Mouse (Mus musculus) stomach, embryonic 16.5 days (tissue): Measurements from ENCODE around the gene Ggcx. TPM values are rescaled to one million over a fixed set of nuclear protein-coding genes. Genes with fewer than 3 reads are reported as not detected.

Experiments
- ATAC-seq: fragments of 200-750 bp; cut with Nextera tagmentation; 2 replicates; pipeline ENCODE4 v1.8.0; 2017; ENCODE audit warnings: moderate number of reproducible peaks, moderate TSS enrichment; ENCODE audit not compliant: insufficient read depth, low FRiP score
- H3K27ac ChIP-seq: fragments of 300-500 bp; sonication (generic); 2 replicates; pipeline ENCODE4 v1.5.1; 2014; ENCODE audit warnings: low read length
- H3K27me3 ChIP-seq: fragments of 300-500 bp; sonication (generic); 2 replicates; pipeline ENCODE4 v1.6.1; 2014; ENCODE audit warnings: low read length, control low read depth, mixed read lengths; ENCODE audit not compliant: control insufficient read depth, insufficient read depth
- H3K36me3 ChIP-seq: fragments of 300-500 bp; sonication (generic); 2 replicates; pipeline ENCODE4 v1.6.1; 2014; ENCODE audit warnings: low read length; ENCODE audit not compliant: control insufficient read depth, insufficient read depth
- H3K4me1 ChIP-seq: fragments of 300-500 bp; sonication (generic); 2 replicates; pipeline ENCODE4 v1.6.1; 2014; ENCODE audit warnings: low read length, control low read depth, mixed read lengths; ENCODE audit not compliant: control insufficient read depth, insufficient read depth
- H3K4me2 ChIP-seq: fragments of 300-500 bp; sonication (generic); 2 replicates; pipeline ENCODE4 v1.6.1; 2014; ENCODE audit warnings: low read depth, low read length, mixed read lengths
- H3K4me3 ChIP-seq: fragments of 300-500 bp; sonication (generic); replicated peaks from 2 replicates; pipeline ENCODE4 v1.5.1; 2014; ENCODE audit warnings: mild to moderate bottlenecking, low read length
- H3K9ac ChIP-seq: fragments of 300-500 bp; sonication (generic); 2 replicates; pipeline ENCODE4 v1.6.1; 2014; ENCODE audit warnings: low read length
- H3K9me3 ChIP-seq: fragments of 300-500 bp; sonication (generic); replicated peaks from 2 replicates; pipeline ENCODE4 v1.6.1; 2016; ENCODE audit warnings: low read length, control low read depth; ENCODE audit not compliant: control insufficient read depth
- WGBS: fragments of 180-500 bp; shearing (Covaris S2); extraction: QIAGEN DNeasy Blood & Tissue Kit; methylation state at CpG from one replicate; pipeline ENCODE4 v1.1.7; 2014; 5-methylcytosine and 5-hydroxymethylcytosine counted together
- polyA plus RNA-seq: library from polyadenylated mRNA; unstranded; fragments of >200 nt; fragmentation: Nextera tagmentation; extraction: Ambion mirVana; gene quantifications from 2 replicates; pipeline ENCODE4 v1.2.1, GENCODE M21; 2015

Ggcx gene
- polyA plus RNA-seq, 1 experiment from 2014 or later = 35.3 TPM

DNA sequence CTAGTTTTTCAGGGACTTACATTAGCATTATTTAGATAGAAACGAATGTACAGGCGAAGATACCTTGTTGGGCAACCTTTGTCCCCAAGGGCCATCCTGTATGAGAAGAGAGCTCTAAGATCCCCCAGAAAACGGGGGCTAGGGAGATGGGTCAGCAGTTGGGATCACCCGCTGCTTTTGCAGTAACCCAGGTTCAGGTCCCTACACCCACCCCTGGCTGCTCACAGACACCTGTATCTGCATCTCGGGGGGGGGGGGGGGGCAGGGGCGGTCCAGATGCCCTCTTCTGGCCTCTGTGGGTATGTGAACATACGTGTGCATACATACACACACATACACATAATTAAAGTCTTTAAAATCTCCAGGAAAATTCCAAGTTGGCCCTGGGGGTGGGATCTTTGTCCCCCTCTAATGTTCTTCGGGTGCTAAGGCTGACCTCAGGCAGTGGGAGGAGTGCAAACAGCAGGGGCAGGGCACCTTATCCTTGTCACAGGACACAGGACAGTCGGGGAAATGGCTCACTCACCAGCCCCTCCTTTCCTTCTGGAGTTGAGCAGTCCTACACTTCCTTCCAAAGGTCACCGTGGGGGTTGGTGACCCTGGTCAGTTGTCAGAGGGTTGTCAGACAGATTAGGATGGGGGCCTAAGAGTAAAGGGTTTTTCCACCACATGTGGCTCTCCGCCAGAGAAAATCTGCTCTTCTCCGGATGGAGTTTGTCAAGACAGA, 23.1 kb upstream of the Ggcx start:
- H3K4me1 ChIP-seq = peaks cover 35% of the 10 kb centered on the region
- H3K9ac ChIP-seq = peak overlapping the region; percentile 93
- peak; percentile 61 for ATAC-seq
- no peaks in the 10 kb centered on the region for H3K9me3 ChIP-seq
- H3K27me3 ChIP-seq = no peaks in the 10 kb centered on the region
- peak overlapping the region; percentile 85 for H3K4me2 ChIP-seq
- 13% methylated on average over 12 of the region's 12 CpGs for WGBS
- H3K36me3 ChIP-seq = no peaks in the 10 kb centered on the region
- H3K4me3 ChIP-seq = peak overlapping the region; percentile 71
- H3K27ac ChIP-seq = peak overlapping the region; percentile 99

DNA sequence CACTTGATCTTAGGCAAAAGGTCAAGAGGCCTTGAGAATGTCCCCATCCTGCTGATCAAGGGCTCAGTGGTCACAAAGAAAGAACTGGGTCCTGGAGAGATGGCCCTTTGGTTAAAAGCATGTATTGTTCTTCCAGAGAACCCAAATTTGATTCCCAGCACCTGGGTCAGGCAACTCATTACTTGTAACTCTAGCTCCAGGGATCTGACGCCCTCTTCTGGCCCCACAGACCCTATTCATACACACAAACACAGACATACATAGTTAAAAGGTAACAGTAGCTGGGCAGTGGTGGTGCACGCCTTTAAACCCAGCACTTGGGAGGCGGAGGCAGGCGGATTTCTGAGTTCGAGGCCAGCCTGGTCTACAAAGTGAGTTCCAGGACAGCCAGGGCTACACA, 21.8 kb upstream of the Ggcx start:
- H3K36me3 ChIP-seq = no peaks in the 10 kb centered on the region
- ATAC-seq = no peak
- no peak overlapping the region for H3K27ac ChIP-seq
- peaks cover 35% of the 10 kb centered on the region for H3K4me1 ChIP-seq
- H3K9ac ChIP-seq = no peak overlapping the region
- H3K9me3 ChIP-seq = no peaks in the 10 kb centered on the region
- H3K4me2 ChIP-seq = no peak overlapping the region
- H3K4me3 ChIP-seq = no peak overlapping the region
- H3K27me3 ChIP-seq = no peaks in the 10 kb centered on the region
- 95% methylated on average over 5 of the region's 5 CpGs for WGBS

DNA sequence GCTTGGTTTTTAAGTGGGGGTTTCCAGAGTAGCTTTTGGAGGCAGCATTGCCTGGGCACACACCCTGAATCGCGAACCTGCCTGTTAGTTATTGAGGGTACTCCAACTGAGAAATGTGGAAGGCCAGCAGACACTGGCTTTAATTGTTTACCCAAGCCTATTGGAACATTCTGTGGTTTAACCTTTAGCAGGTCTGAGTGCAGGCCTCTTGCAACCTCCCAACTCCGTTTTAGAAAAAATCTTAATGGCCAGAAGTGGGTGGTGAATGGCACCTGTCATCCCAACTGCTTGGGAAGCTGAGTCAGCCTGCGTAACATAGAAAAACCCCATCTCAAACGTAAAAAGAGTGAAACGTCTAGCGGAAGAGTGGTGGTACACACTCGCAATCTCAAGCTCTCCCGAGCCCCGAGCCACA, 17.3 kb upstream of the Ggcx start:
- Histone ChIP-seq H3K27me3 (no peaks in the 10 kb centered on the region), H3K4me1 (no peaks in the 10 kb centered on the region), H3K36me3 (no peaks in the 10 kb centered on the region), H3K27ac (no peak overlapping the region), H3K4me2 (no peak overlapping the region), H3K9me3 (no peaks in the 10 kb centered on the region), H3K4me3 (no peak overlapping the region), H3K9ac (no peak overlapping the region)
- no peak for ATAC-seq
- WGBS = 73% methylated on average over 10 of the region's 10 CpGs

- WGBS = 54% methylated on average over 2 of the region's 2 CpGs
- Histone ChIP-seq H3K4me3 (no peak overlapping the region), H3K36me3 (no peaks in the 10 kb centered on the region), H3K4me1 (no peaks in the 10 kb centered on the region), H3K9me3 (no peaks in the 10 kb centered on the region), H3K9ac (no peak overlapping the region), H3K27ac (no peak overlapping the region), H3K4me2 (no peak overlapping the region), H3K27me3 (no peaks in the 10 kb centered on the region)
- ATAC-seq = no peak
Observed at GRCm38 (mm10) chr6:72399967-72400366, 14.1 kb upstream of the Ggcx start.

GRCm38 (mm10) chr6:72401875-72402274, 12.2 kb upstream of the Ggcx start:
- Histone ChIP-seq H3K36me3 (no peaks in the 10 kb centered on the region), H3K4me2 (no peak overlapping the region), H3K4me1 (no peaks in the 10 kb centered on the region), H3K4me3 (no peak overlapping the region), H3K27me3 (no peaks in the 10 kb centered on the region), H3K9me3 (no peaks in the 10 kb centered on the region), H3K9ac (no peak overlapping the region), H3K27ac (no peak overlapping the region)
- 22% methylated on average over 7 of the region's 7 CpGs for WGBS
- ATAC-seq = no peak

- Histone ChIP-seq H3K9me3 (no peaks in the 10 kb centered on the region), H3K36me3 (no peaks in the 10 kb centered on the region), H3K4me2 (no peak overlapping the region), H3K9ac (no peak overlapping the region), H3K27me3 (no peaks in the 10 kb centered on the region), H3K27ac (no peak overlapping the region), H3K4me3 (no peak overlapping the region), H3K4me1 (no peaks in the 10 kb centered on the region)
- WGBS = 75% methylated on average over 7 of the region's 7 CpGs
- ATAC-seq = no peak
Observed at GRCm38 (mm10) chr6:72405356-72405755, 8.8 kb upstream of the Ggcx start.

DNA sequence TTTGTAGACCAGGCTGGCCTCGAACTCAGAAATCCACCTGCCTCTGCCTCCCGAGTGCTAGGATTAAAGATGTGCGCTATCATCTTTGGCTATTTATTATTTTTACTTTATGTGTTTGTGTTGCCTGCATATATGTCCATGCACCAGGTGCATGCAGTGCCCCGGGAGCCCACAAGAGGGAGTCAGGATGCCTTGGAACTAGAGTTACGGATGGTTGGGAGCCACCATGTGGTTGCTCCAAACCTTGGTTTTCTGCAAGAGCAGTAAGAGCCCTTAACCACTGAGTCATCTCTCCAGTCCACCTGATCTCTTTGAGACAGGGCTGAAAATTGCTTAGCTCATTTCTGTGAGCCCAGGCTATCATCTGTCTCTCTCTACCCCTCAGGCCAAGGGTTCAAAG, 7.0 kb upstream of the Ggcx start:
- Histone ChIP-seq H3K36me3 (no peaks in the 10 kb centered on the region), H3K4me1 (no peaks in the 10 kb centered on the region), H3K27me3 (no peaks in the 10 kb centered on the region), H3K9me3 (no peaks in the 10 kb centered on the region), H3K27ac (no peak overlapping the region), H3K4me2 (no peak overlapping the region), H3K9ac (no peak overlapping the region), H3K4me3 (no peak overlapping the region)
- peak; percentile 63 for ATAC-seq
- 7% methylated on average over 5 of the region's 5 CpGs for WGBS

DNA sequence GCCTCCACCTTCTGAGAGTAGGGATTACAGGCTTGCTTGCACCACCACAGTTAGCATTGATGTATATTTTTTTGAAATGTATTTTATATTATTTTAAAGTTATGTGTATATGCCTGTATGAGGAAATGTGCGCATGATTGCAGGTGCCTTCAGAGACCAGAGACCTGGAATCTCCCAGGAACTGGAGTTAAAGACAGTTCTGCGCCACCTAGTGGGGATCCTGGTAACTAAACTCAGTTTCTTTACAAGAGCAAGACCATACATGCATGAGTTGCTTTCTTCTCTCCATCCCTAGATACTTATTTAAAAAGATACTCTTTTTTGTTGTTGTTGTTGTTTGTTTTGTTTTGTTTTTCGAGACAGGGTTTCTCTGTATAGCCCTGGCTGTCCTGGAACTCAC, 4.5 kb upstream of the Ggcx start:
- H3K27ac ChIP-seq = no peak overlapping the region
- no peak overlapping the region for H3K4me2 ChIP-seq
- WGBS = 11% methylated on average over 3 of the region's 3 CpGs
- ATAC-seq = no peak
- H3K9me3 ChIP-seq = no peaks in the 10 kb centered on the region
- no peaks in the 10 kb centered on the region for H3K4me1 ChIP-seq
- no peaks in the 10 kb centered on the region for H3K27me3 ChIP-seq
- H3K4me3 ChIP-seq = no peak overlapping the region
- no peaks in the 10 kb centered on the region for H3K36me3 ChIP-seq
- no peak overlapping the region for H3K9ac ChIP-seq

- H3K4me2 ChIP-seq = no peak overlapping the region
- H3K4me3 ChIP-seq = no peak overlapping the region
- H3K9me3 ChIP-seq = no peaks in the 10 kb centered on the region
- no peak overlapping the region for H3K27ac ChIP-seq
- H3K4me1 ChIP-seq = peaks cover 3% of the 10 kb centered on the region
- no peak for ATAC-seq
- H3K27me3 ChIP-seq = no peaks in the 10 kb centered on the region
- 28% methylated on average over 1 of the region's 1 CpGs for WGBS
- H3K36me3 ChIP-seq = no peaks in the 10 kb centered on the region
- no peak overlapping the region for H3K9ac ChIP-seq
Observed at GRCm38 (mm10) chr6:72410003-72410402, 4.1 kb upstream of the Ggcx start.
